Mouse (Mus musculus) G1E-ER4 (cell line): ENCODE measurements around the gene Adpgk. TPM values are rescaled to one million over a fixed set of nuclear protein-coding genes. Genes with fewer than 3 reads are reported as not detected.

Experiments used
- GATA1 ChIP-seq: IDR thresholded peaks from one replicate; pipeline ENCODE4 v1.8.0; 2012; ENCODE audit warnings: low read length, inconsistent platforms
- polyA plus RNA-seq: library from polyadenylated mRNA; stranded (reverse); fragments of >175 nt; gene quantifications from 2 replicates; pipeline ENCODE4 v1.2.3, GENCODE M21; 2012

Adpgk gene
- polyA plus RNA-seq, 1 experiment = 6.3 TPM

DNA sequence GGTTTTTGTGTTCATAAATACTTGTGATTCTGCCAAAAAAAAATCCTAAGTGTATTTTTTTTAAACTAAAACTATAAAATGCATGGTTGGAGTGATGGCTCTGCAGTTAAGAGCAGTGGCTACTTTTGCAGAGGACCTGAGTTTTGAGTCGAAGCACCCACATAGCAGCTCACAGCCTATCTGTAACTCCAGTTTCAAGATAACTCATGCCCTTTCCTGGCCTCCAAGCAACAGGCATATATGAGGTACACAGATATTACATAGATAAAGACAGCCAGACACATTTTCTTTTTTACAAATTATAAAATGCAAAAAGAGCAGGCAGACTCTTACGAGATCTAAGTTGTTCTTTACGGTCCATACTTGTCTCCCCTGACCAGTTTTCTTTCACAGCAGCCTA is 45.2 kb downstream of the Adpgk start:
- TF ChIP-seq GATA1 = no peak

DNA sequence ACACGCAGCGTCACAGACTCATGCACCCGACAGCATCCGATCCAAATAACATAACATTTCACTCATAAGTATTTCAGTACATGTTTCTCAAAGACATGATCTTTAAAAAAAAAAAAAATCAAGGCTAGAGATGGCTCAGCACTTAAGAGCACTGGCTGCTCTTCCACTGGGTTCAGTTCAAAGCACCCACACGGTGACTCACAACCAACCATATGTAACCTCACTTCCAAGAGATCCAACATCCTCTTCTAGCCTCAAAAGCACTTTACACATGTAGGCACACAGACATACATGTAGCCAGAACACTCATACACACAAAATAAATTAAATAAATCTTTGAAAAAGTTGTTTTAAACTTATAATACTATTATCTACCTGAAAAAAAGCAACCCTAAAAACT is 46.5 kb downstream of the Adpgk start:
- no peak for TF ChIP-seq GATA1

DNA sequence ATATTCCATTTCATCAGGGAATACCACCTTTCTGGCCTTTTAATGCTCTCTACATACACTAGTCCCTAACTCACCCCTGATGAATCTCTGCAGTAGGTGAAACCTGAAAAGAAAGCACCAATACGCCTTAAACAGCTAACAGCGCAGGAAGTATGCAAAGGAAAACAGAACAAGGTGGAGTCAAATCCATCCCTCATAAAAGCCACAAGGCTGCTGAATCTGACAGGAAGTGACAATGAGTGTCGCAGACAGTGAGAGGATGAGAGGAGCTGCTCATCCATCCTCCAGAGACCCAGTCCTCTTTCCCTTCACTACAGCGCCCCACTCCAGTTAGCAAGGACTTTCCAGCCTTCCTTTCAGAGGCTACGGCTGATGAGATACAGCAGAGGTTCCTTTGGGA is 47.1 kb downstream of the Adpgk start:
- TF ChIP-seq GATA1 = no peak

DNA sequence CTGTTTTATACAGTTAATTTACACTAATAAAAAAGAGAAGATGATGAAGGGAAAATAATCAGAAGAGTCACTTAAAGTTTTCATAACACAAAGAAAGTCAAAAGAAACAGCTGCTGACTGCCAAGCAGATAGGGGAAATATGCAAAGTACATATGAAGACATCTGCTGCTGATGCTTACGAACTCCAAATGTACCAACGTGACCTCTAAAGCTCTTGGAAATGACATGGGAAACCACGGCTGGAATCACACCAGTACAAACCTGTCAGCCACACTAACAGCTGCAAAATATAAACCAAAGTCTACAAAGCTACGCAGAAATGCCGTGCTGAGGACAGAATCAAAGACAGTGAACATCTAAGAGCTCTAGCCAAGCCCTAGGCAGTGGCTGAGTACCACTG is 47.7 kb downstream of the Adpgk start:
- no peak for TF ChIP-seq GATA1

DNA sequence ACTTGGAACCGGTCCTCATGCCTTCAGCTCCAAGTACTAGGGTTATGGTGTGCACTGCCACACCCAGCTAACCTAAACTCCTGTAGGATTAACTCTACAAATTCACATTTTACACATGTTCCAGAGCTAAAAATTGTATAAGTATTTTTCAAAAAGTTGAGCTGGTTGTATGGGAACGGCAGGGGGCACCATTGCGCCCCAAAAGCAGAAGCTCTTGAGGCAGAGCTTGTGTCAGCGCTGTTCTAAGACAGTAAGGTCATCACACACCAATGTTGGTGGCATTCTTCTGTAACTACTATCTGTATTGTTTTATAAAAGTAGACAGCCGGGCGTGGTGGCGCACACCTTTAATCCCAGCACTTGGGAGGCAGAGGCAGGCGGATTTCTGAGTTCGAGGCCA is 48.6 kb downstream of the Adpgk start:
- TF ChIP-seq GATA1 = no peak

DNA sequence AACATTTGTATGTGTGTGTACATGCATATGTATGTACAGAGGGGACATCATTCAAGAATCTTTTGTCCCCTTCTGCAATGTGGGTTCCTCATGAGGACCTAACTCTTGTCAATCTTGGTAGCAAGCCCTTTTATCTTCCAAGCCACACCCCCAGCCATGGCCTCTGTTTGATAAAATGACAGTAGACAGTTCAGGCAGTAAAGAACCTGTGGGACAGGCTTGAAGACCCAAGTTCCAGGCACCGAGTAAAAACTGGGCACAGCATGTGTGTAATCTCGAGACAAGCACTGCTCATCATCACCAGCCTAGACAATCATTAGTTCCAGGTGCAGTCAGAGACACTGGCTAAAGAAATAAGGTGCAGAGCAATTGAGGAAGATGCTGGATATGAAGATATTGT is 54.8 kb downstream of the Adpgk start:
- no peak for TF ChIP-seq GATA1

DNA sequence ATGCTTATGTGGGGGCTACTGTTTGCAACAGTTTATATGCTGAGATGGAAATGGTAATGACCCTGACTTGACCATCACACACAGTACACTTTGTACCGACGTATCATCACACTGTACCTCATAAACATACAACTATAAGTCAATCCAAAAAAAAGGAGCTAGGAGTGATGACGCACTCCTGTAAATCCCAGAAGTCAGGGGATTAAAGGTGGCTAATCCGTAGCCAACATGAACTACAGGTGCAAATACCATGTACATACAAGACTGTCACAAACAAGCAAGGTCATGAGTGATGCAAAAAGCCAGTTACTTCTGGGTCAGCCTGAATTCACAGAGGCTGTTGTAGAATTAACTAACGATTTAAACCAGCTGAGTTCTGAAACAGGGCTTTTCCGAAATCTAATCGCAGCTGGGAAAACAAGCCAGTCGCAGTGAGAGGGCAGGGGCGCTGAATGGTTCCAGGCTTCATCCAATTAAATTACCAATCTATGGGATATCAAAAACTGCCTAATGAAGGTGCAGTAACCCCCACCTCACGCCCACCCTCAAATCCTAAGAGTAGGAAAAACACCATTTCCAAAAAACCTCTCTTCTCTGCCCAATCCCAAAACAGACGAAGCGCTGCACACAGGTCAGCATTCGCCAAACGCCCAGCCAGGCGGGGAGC is 61.4 kb downstream of the Adpgk start:
- TF ChIP-seq GATA1 = no peak

DNA sequence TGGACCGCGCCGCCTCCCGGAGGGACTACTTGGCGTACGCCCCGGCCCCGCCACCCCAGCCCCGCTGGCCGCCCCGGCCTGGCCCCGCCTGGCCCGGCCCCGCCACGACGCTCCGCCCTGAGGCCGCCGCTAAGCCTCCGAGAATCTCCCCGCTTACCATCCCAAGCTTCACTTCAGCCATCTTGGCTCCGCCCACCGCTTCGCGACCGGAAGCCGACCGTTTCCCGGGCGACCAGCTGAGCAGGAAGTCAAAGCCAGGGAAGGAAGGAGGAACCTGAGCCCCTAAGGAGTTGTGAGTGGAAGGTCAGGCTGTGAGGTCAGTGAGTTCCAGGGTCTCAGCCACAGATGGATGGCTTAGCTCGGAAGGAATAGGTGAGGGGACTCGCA is 61.9 kb downstream of the Adpgk start, which contains the start of gene Bbs4:
Bbs4 (minus strand) TSS at position 256 of the 387 bp plus-strand sequence.
- no peak for TF ChIP-seq GATA1

DNA sequence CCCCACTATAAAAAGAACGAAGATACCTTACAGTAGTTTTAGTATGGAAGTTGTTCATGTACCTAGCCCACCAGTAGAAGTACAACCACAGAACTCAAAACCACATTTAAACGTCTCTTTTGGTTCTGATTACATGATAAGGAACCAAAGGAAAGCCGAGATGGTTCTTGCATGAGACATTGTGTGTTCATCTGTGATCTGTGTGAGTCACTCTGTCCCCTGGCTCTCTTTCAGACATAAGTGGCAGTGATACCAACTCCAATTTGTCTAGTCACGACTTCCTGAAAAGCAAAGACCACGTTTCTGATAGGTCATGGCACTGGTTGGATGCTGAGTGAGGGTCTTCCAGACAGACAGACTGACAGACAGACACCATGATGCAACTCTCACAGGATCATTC is 77.9 kb downstream of the Adpgk start:
- no peak for TF ChIP-seq GATA1

DNA sequence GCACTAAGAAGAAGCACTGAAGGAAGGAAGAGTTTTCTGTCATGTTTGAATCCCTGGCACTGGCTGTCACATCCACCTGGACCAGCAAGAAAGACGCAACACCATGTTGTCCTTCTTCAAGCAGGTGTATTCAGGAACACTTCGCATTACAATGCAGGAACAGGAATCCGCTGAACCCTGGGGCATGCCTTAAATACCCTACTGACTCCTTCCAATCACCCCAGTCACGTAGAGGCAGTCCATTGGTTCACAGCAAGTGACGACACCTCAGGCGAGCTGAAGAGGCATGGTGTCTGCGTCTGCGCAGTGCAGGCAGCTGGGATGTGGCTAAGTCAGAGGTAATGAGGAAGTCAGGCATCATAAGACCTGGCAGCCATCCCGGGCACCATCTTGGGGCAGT is 78.3 kb downstream of the Adpgk start:
- TF ChIP-seq GATA1 = no peak

Other genes starting within 250 kb of the Adpgk start
- 0.21 and 0.30 TPM in 2 replicates for gene Bbs4, start 62.0 kb downstream of the Adpgk start, polyA plus RNA-seq
- 53.2 and 61.7 TPM in 2 replicates for gene Arih1, start 195.1 kb downstream of the Adpgk start, polyA plus RNA-seq
- not detected in 2 replicates for gene Hexa, start 248.0 kb downstream of the Adpgk start, polyA plus RNA-seq
- not detected in 2 replicates for gene Tmem202, start 248.3 kb downstream of the Adpgk start, polyA plus RNA-seq